Comparison of ENCODE assay signal across 19 mouse cellular contexts in genomic region chr12:116061561-116062193, GRCm38 (mm10). TPM values are rescaled to one million over a fixed set of nuclear protein-coding genes. Genes with fewer than 3 reads are reported as not detected.
DNase-seq lines count a peak whose midpoint lies in the region; ATAC-seq and TF ChIP-seq lines count a peak whose summit lies in the region.
"Had no signal": no experiment of that assay in that cellular context is flagged by ENCODE, and none has a peak within 500 bp of the region (broad histone marks: within the 10 kb centered on the region; RNA-seq: fewer than 3 reads in every experiment).

No protein-coding gene starts in this region.

- DNase-seq in midbrain, embryonic 14.5 days = no peak
- DNase-seq in forebrain, postnatal 0 days = no peak
- DNase-seq in thymus, postnatal 4 days = no peak
- no peak for DNase-seq in B cell, adult 2 months
- DNase-seq: adrenal gland, postnatal 10 days; cerebellum, adult 9-10 months; gastrocnemius, postnatal 36 days; kidney, adult 11 months; layer of hippocampus, postnatal 36 days; lung, postnatal 10 days; thymus, postnatal 36 days had no signal

- H3K4me2 ChIP-seq in midbrain, embryonic 12.5 days (replicated peaks) = no peak overlapping the region
- no peak overlapping the region for H3K4me2 ChIP-seq in midbrain, embryonic 14.5 days (ENCODE audit: low read length)
- no peak overlapping the region for H3K4me2 ChIP-seq in forebrain, embryonic 13.5 days
- H3K4me2 ChIP-seq in forebrain, postnatal 0 days (ENCODE audit: low read depth) = no peak overlapping the region
- H3K4me2 ChIP-seq in midbrain, embryonic 15.5 days = no peak overlapping the region
- H3K4me2 ChIP-seq: embryonic facial prominence, embryonic 13.5 days; liver, embryonic 15.5 days had no signal

- 94% methylated on average over 5 of the region's 5 CpGs for WGBS in midbrain, embryonic 12.5 days
- WGBS in midbrain, embryonic 14.5 days = 94% methylated on average over 5 of the region's 5 CpGs
- WGBS in forebrain, embryonic 13.5 days = 93% methylated on average over 5 of the region's 5 CpGs
- 96% methylated on average over 5 of the region's 5 CpGs for WGBS in forebrain, postnatal 0 days
- WGBS in midbrain, embryonic 15.5 days = 96% methylated on average over 5 of the region's 5 CpGs

- H3K27me3 ChIP-seq in midbrain, embryonic 12.5 days = no peaks in the 10 kb centered on the region
- H3K27me3 ChIP-seq in midbrain, embryonic 14.5 days (ENCODE audit: control insufficient read depth, insufficient read depth, low read length) = no peaks in the 10 kb centered on the region
- H3K27me3 ChIP-seq in forebrain, embryonic 13.5 days = no peaks in the 10 kb centered on the region
- H3K27me3 ChIP-seq in forebrain, postnatal 0 days (ENCODE audit: insufficient read depth, low read length) = no peaks in the 10 kb centered on the region
- no peaks in the 10 kb centered on the region for H3K27me3 ChIP-seq in midbrain, embryonic 15.5 days (replicated peaks)
- H3K27me3 ChIP-seq: embryonic facial prominence, embryonic 13.5 days; liver, embryonic 15.5 days; Patski had no signal

- peak; percentile 48; the same call in 1 of the 2 replicates for ATAC-seq in midbrain, embryonic 12.5 days (ENCODE audit: low FRiP score, low read depth)
- no peak for ATAC-seq in midbrain, embryonic 14.5 days (ENCODE audit: low FRiP score, low TSS enrichment)
- peak; percentile 33; the same call in 1 of the 2 replicates for ATAC-seq in forebrain, embryonic 13.5 days
- peak; percentile 9; the same call in 1 of the 2 replicates for ATAC-seq in forebrain, postnatal 0 days
- peak; percentile 55 for ATAC-seq in midbrain, embryonic 15.5 days (replicated peaks)
- ATAC-seq: Patski had no signal

- H3K36me3 ChIP-seq in midbrain, embryonic 12.5 days = peaks cover 51% of the 10 kb centered on the region
- H3K36me3 ChIP-seq in midbrain, embryonic 14.5 days (ENCODE audit: control insufficient read depth, insufficient read depth, low read length) = peaks cover 50% of the 10 kb centered on the region
- H3K36me3 ChIP-seq in forebrain, embryonic 13.5 days (ENCODE audit: poor library complexity, severe bottlenecking) = peaks cover 54% of the 10 kb centered on the region
- peaks cover 30% of the 10 kb centered on the region for H3K36me3 ChIP-seq in forebrain, postnatal 0 days (ENCODE audit: insufficient read depth)
- H3K36me3 ChIP-seq in midbrain, embryonic 15.5 days (replicated peaks) = peaks cover 48% of the 10 kb centered on the region

- H3K4me3 ChIP-seq in midbrain, embryonic 12.5 days = no peak overlapping the region
- H3K4me3 ChIP-seq in midbrain, embryonic 14.5 days (replicated peaks; ENCODE audit: low read depth, low read length) = no peak overlapping the region
- H3K4me3 ChIP-seq in forebrain, embryonic 13.5 days = no peak overlapping the region
- H3K4me3 ChIP-seq in forebrain, postnatal 0 days (ENCODE audit: low read depth, low read length) = no peak overlapping the region
- no peak overlapping the region for H3K4me3 ChIP-seq in midbrain, embryonic 15.5 days
- H3K4me3 ChIP-seq: embryonic facial prominence, embryonic 13.5 days; layer of hippocampus, adult 2 months; liver, embryonic 15.5 days had no signal

- H3K9ac ChIP-seq in midbrain, embryonic 12.5 days (replicated peaks) = no peak overlapping the region
- H3K9ac ChIP-seq in midbrain, embryonic 14.5 days (replicated peaks; ENCODE audit: low read length) = no peak overlapping the region
- H3K9ac ChIP-seq in forebrain, embryonic 13.5 days = no peak overlapping the region
- no peak overlapping the region for H3K9ac ChIP-seq in forebrain, postnatal 0 days
- no peak overlapping the region for H3K9ac ChIP-seq in midbrain, embryonic 15.5 days
- H3K9ac ChIP-seq: embryonic facial prominence, embryonic 13.5 days; liver, embryonic 15.5 days had no signal

- peaks cover 56% of the 10 kb centered on the region for H3K9me3 ChIP-seq in midbrain, embryonic 12.5 days
- H3K9me3 ChIP-seq in midbrain, embryonic 14.5 days (ENCODE audit: control insufficient read depth, low read length) = peaks cover 49% of the 10 kb centered on the region
- peaks cover 22% of the 10 kb centered on the region for H3K9me3 ChIP-seq in forebrain, embryonic 13.5 days (replicated peaks)
- H3K9me3 ChIP-seq in forebrain, postnatal 0 days (ENCODE audit: low read length) = peaks cover 26% of the 10 kb centered on the region
- H3K9me3 ChIP-seq in midbrain, embryonic 15.5 days = peaks cover 23% of the 10 kb centered on the region

- TF ChIP-seq CTCF in forebrain, postnatal 0 days (IDR thresholded peaks at IDR 0.05; ENCODE audit: low read depth) = no peak

- no peak overlapping the region for H3K27ac ChIP-seq in midbrain, embryonic 12.5 days (replicated peaks)
- H3K27ac ChIP-seq in midbrain, embryonic 14.5 days (replicated peaks; ENCODE audit: low read depth, low read length) = no peak overlapping the region
- H3K27ac ChIP-seq in forebrain, embryonic 13.5 days = no peak overlapping the region
- H3K27ac ChIP-seq in forebrain, postnatal 0 days (ENCODE audit: low read depth, low read length) = no peak overlapping the region
- H3K27ac ChIP-seq in midbrain, embryonic 15.5 days = no peak overlapping the region
- H3K27ac ChIP-seq: embryonic facial prominence, embryonic 13.5 days; kidney, postnatal 0 days; layer of hippocampus, adult 2 months; liver, embryonic 15.5 days had no signal

- no peaks in the 10 kb centered on the region for H3K4me1 ChIP-seq in midbrain, embryonic 12.5 days
- H3K4me1 ChIP-seq in midbrain, embryonic 14.5 days (ENCODE audit: control insufficient read depth, insufficient read depth, low read length) = no peaks in the 10 kb centered on the region
- H3K4me1 ChIP-seq in forebrain, embryonic 13.5 days = no peaks in the 10 kb centered on the region
- H3K4me1 ChIP-seq in forebrain, postnatal 0 days (ENCODE audit: insufficient read depth) = no peaks in the 10 kb centered on the region
- H3K4me1 ChIP-seq in midbrain, embryonic 15.5 days = no peaks in the 10 kb centered on the region
- H3K4me1 ChIP-seq: embryonic facial prominence, embryonic 13.5 days; liver, embryonic 15.5 days had no signal

RNA-seq across cellular contexts. Expression of gene Zfp386, which starts 14.2 kb away (rescaled TPM):
- polyA plus RNA-seq in midbrain, embryonic 12.5 days (2016; fragmentation: Nextera tagmentation; extraction: Ambion mirVana) = 70.4 and 72.8 TPM in 2 replicates
- polyA plus RNA-seq in midbrain, embryonic 14.5 days (2014; fragmentation: Nextera tagmentation; extraction: Ambion mirVana) = 63.3 and 65.3 TPM in 2 replicates
- 59.6 and 61.7 TPM in 2 replicates for polyA plus RNA-seq in forebrain, embryonic 13.5 days (2015; fragmentation: Nextera tagmentation; extraction: Ambion mirVana)
- 54.5 and 63.1 TPM in 2 replicates for total RNA-seq in forebrain, postnatal 0 days (2014; rRNA removed)
- 43.7 and 45.7 TPM in 2 replicates for polyA plus RNA-seq in forebrain, postnatal 0 days (2015; fragmentation: Nextera tagmentation; extraction: Ambion mirVana)
- 54.6 and 58.3 TPM in 2 replicates for polyA plus RNA-seq in midbrain, embryonic 15.5 days (2015; fragmentation: Nextera tagmentation; extraction: Ambion mirVana)

RNA-seq across cellular contexts. Expression of gene Vipr2, which starts 15.8 kb away (rescaled TPM):
- polyA plus RNA-seq in midbrain, embryonic 12.5 days (2016; fragmentation: Nextera tagmentation; extraction: Ambion mirVana) = 2.3 and 3.6 TPM in 2 replicates
- 0.55 and 0.97 TPM in 2 replicates for polyA plus RNA-seq in midbrain, embryonic 14.5 days (2014; fragmentation: Nextera tagmentation; extraction: Ambion mirVana)
- polyA plus RNA-seq in forebrain, embryonic 13.5 days (2015; fragmentation: Nextera tagmentation; extraction: Ambion mirVana) = 0.94 and 1.1 TPM in 2 replicates
- 0.85 and 2.7 TPM in 2 replicates for total RNA-seq in forebrain, postnatal 0 days (2014; rRNA removed)
- 0.69 and 1.4 TPM in 2 replicates for polyA plus RNA-seq in forebrain, postnatal 0 days (2015; fragmentation: Nextera tagmentation; extraction: Ambion mirVana)
- polyA plus RNA-seq in midbrain, embryonic 15.5 days (2015; fragmentation: Nextera tagmentation; extraction: Ambion mirVana) = 0.45 and 0.86 TPM in 2 replicates
